Mouse (Mus musculus): ENCODE results near the gene Pitpnc1.

Pitpnc1 gene

GRCm38 (mm10) chr11:107375816-107376215 is 94.7 kb downstream of the Pitpnc1 start:
- no peak for DNase-seq (ENCODE audit: low spot score in 2 of 2)

GRCm38 (mm10) chr11:107373569-107373968 is 96.9 kb downstream of the Pitpnc1 start:
- DNase-seq (ENCODE audit: low spot score in 2 of 2): no peak

- no peak for DNase-seq (ENCODE audit: low spot score in 2 of 2)
Measured at GRCm38 (mm10) chr11:107373154-107373553, 97.3 kb downstream of the Pitpnc1 start.

- DNase-seq (ENCODE audit: low spot score in 2 of 2): no peak
Measured at GRCm38 (mm10) chr11:107372688-107373087, 97.8 kb downstream of the Pitpnc1 start.

GRCm38 (mm10) chr11:107370476-107370875 is 100.0 kb downstream of the Pitpnc1 start:
- no peak for DNase-seq (ENCODE audit: low spot score in 2 of 2)

- DNase-seq (ENCODE audit: low spot score in 2 of 2): no peak
Measured at GRCm38 (mm10) chr11:107369661-107370060, 100.8 kb downstream of the Pitpnc1 start.

GRCm38 (mm10) chr11:107365938-107366712 is 104.4 kb downstream of the Pitpnc1 start:
- no peak for DNase-seq (ENCODE audit: low spot score in 2 of 2)

- DNase-seq (ENCODE audit: low spot score in 2 of 2): no peak
Measured at GRCm38 (mm10) chr11:107358695-107359094, 111.8 kb downstream of the Pitpnc1 start.

GRCm38 (mm10) chr11:107356224-107356623 is 114.3 kb downstream of the Pitpnc1 start:
- no peak for DNase-seq (ENCODE audit: low spot score in 2 of 2)

GRCm38 (mm10) chr11:107355526-107355925 is 115.0 kb downstream of the Pitpnc1 start:
- DNase-seq (ENCODE audit: low spot score in 2 of 2): no peak

- no peak for DNase-seq (ENCODE audit: low spot score in 2 of 2)
Measured at GRCm38 (mm10) chr11:107354499-107355143, 115.9 kb downstream of the Pitpnc1 start.

- DNase-seq (ENCODE audit: low spot score in 2 of 2): no peak
Measured at GRCm38 (mm10) chr11:107352596-107352995, 117.9 kb downstream of the Pitpnc1 start.

GRCm38 (mm10) chr11:107349756-107350155 is 120.7 kb downstream of the Pitpnc1 start:
- DNase-seq (ENCODE audit: low spot score in 2 of 2): no peak

GRCm38 (mm10) chr11:107343031-107343430 is 127.5 kb downstream of the Pitpnc1 start:
- DNase-seq (ENCODE audit: low spot score in 2 of 2): no peak

GRCm38 (mm10) chr11:107342432-107342831 is 128.1 kb downstream of the Pitpnc1 start:
- DNase-seq (ENCODE audit: low spot score in 2 of 2): no peak

- peak in 1 of 2 experiments; percentile 28 for DNase-seq (ENCODE audit: low spot score in 2 of 2)
Measured at GRCm38 (mm10) chr11:107341293-107341692, 129.2 kb downstream of the Pitpnc1 start.

- DNase-seq (ENCODE audit: low spot score in 2 of 2): no peak
Measured at GRCm38 (mm10) chr11:107340793-107341192, 129.7 kb downstream of the Pitpnc1 start.

GRCm38 (mm10) chr11:107339224-107339805 is 131.2 kb downstream of the Pitpnc1 start:
- peak in 1 of 2 experiments; percentile 25 for DNase-seq (ENCODE audit: low spot score in 2 of 2)

- no peak for DNase-seq (ENCODE audit: low spot score in 2 of 2)
Measured at GRCm38 (mm10) chr11:107337391-107338148, 132.9 kb downstream of the Pitpnc1 start.

GRCm38 (mm10) chr11:107335756-107336155 is 134.7 kb downstream of the Pitpnc1 start:
- peak in 1 of 2 experiments; percentile 35 for DNase-seq (ENCODE audit: low spot score in 2 of 2)

- DNase-seq (ENCODE audit: low spot score in 2 of 2): no peak
Measured at GRCm38 (mm10) chr11:107334849-107335484, 135.5 kb downstream of the Pitpnc1 start.
